8 mouse cellular contexts compared by ENCODE assay signal in the genomic region with DNA sequence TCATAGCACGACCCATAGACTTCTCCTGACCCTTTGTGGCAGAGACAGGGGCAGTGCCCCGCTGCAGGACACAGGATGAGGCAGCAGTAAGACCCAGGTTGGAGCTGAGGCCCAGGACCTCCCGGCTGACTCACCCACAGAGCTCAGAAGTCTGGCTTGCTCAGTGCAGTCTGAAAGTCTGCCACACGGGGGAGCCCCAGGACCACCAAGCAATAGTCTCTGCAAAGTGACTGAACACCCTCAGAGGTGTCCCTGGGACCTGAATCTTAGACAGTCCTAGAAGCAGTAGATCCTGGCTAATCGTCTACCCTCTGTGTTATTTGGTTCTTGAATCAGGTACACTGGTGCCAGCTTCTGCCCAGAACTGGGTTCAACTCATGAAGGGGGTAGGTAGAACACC. TPM values are rescaled to one million over a fixed set of nuclear protein-coding genes. Genes with fewer than 3 reads are reported as not detected.
DNase-seq lines count a peak whose midpoint lies in the region; ATAC-seq and TF ChIP-seq lines count a peak whose summit lies in the region.

No protein-coding gene starts in this region.

- H3K9ac ChIP-seq in ES-Bruce4 (ENCODE audit: low read depth, poor library complexity, severe bottlenecking) = no peak overlapping the region
- H3K9ac ChIP-seq in forebrain, embryonic 14.5 days (ENCODE audit: low read length) = no peak overlapping the region
- no peak overlapping the region for H3K9ac ChIP-seq in liver, postnatal 0 days (replicated peaks)

- no peaks in the 10 kb centered on the region for H3K27me3 ChIP-seq in ES-Bruce4 (ENCODE audit: control insufficient read depth, insufficient read depth, low read length, poor library complexity, severe bottlenecking)
- no peaks in the 10 kb centered on the region for H3K27me3 ChIP-seq in forebrain, embryonic 14.5 days (replicated peaks; ENCODE audit: control insufficient read depth, insufficient read depth, low read length)
- no peaks in the 10 kb centered on the region for H3K27me3 ChIP-seq in liver, postnatal 0 days (ENCODE audit: insufficient read depth, low read length)

- TF ChIP-seq EP300 in ES-Bruce4 (IDR thresholded peaks at IDR 0.05; ENCODE audit: insufficient read depth, low read depth, low read length) = no peak
- no peak for TF ChIP-seq EP300 in liver, postnatal 0 days (IDR thresholded peaks at IDR 0.05; ENCODE audit: low read depth)

- H3K4me3 ChIP-seq in ES-Bruce4 (ENCODE audit: low read depth, low read length) = no peak overlapping the region
- no peak overlapping the region for H3K4me3 ChIP-seq in forebrain, embryonic 14.5 days (ENCODE audit: low read depth, low read length)
- no peak overlapping the region for H3K4me3 ChIP-seq in liver, postnatal 0 days (ENCODE audit: low read depth, low read length)

- TF ChIP-seq POLR2A in ES-Bruce4 (IDR thresholded peaks at IDR 0.05; ENCODE audit: insufficient read depth, low read length) = no peak

- H3K9me3 ChIP-seq in ES-Bruce4 (replicated peaks; ENCODE audit: control insufficient read depth, insufficient read depth, low read length, poor library complexity, severe bottlenecking) = no peaks in the 10 kb centered on the region
- no peaks in the 10 kb centered on the region for H3K9me3 ChIP-seq in forebrain, embryonic 14.5 days (replicated peaks; ENCODE audit: control insufficient read depth, low read length)
- no peaks in the 10 kb centered on the region for H3K9me3 ChIP-seq in liver, postnatal 0 days (ENCODE audit: low read length)

- no peak overlapping the region for H3K27ac ChIP-seq in ES-Bruce4 (ENCODE audit: insufficient read depth, low read length)
- no peak overlapping the region for H3K27ac ChIP-seq in forebrain, embryonic 14.5 days (ENCODE audit: low read depth, low read length)
- no peak overlapping the region for H3K27ac ChIP-seq in liver, postnatal 0 days (ENCODE audit: low read depth)

- intact Hi-C loops in heart, postnatal 14 days (cut with DNase I) = loop anchor here (1.0 to 5.0 kb wide), 3 partner anchors 171 to 334 kb away; no protein-coding TSS in a partner anchor

- no peak overlapping the region for H3K4me2 ChIP-seq in forebrain, embryonic 14.5 days (ENCODE audit: low read length)
- H3K4me2 ChIP-seq in liver, postnatal 0 days (ENCODE audit: low read depth, low read length) = no peak overlapping the region

- peak; percentile 89 for TF ChIP-seq CTCF in ES-Bruce4 (IDR thresholded peaks at IDR 0.05; ENCODE audit: low read depth, low read length)
- peak; percentile 99 for TF ChIP-seq CTCF in liver, postnatal 0 days (IDR thresholded peaks at IDR 0.05; ENCODE audit: low read depth)

- no peaks in the 10 kb centered on the region for H3K36me3 ChIP-seq in ES-Bruce4 (ENCODE audit: control insufficient read depth, insufficient read depth, low read length, poor library complexity, severe bottlenecking)
- peaks cover 87% of the 10 kb centered on the region for H3K36me3 ChIP-seq in forebrain, embryonic 14.5 days (ENCODE audit: control insufficient read depth, insufficient read depth, low read length)
- peaks cover 5% of the 10 kb centered on the region for H3K36me3 ChIP-seq in liver, postnatal 0 days (replicated peaks; ENCODE audit: insufficient read depth, low read length)

- 9% methylated on average over 5 of the region's 5 CpGs for WGBS in forebrain, embryonic 14.5 days
- WGBS in large intestine, adult 2 months = 2% methylated on average over 5 of the region's 5 CpGs
- WGBS in liver, postnatal 0 days (ENCODE audit: insufficient replicate concordance) = 3% methylated on average over 5 of the region's 5 CpGs

- ATAC-seq in cerebellum, adult (ENCODE audit: insufficient number of reproducible peaks, low FRiP score, low TSS enrichment) = peak; percentile 52; the same call in 1 of the 2 replicates
- ATAC-seq in forebrain, embryonic 14.5 days = peak; percentile 83
- peak; percentile 75 for ATAC-seq in liver, postnatal 0 days
- peak; percentile 57 for ATAC-seq in neutrophil, adult 5-6 weeks (ENCODE audit: extremely low read depth, insufficient number of reproducible peaks, low FRiP score, poor library complexity, severe bottlenecking)

- peak; percentile 92 for DNase-seq in forebrain, embryonic 14.5 days (ENCODE audit: low spot score)
- DNase-seq in heart, postnatal 14 days = peak; percentile 94 to 97
- DNase-seq in large intestine, adult 2 months (ENCODE audit: low read depth, low spot score) = peak; percentile 66
- DNase-seq in liver, postnatal 0 days = peak; percentile 95
- peak; percentile 76 for DNase-seq in testis, postnatal 14 days (ENCODE audit: low spot score)

- H3K4me1 ChIP-seq in ES-Bruce4 (ENCODE audit: control insufficient read depth, insufficient read depth, low read length) = no peaks in the 10 kb centered on the region
- H3K4me1 ChIP-seq in forebrain, embryonic 14.5 days (ENCODE audit: control insufficient read depth, insufficient read depth, low read length) = no peaks in the 10 kb centered on the region
- H3K4me1 ChIP-seq in liver, postnatal 0 days (ENCODE audit: insufficient read depth) = peaks cover 12% of the 10 kb centered on the region

RNA-seq across cellular contexts. Expression of a gene that starts 8.1 kb away (rescaled TPM):
- 50.5 and 51.9 TPM in 2 replicates for polyA plus RNA-seq in ES-Bruce4 (2011; ENCODE audit: insufficient read depth, insufficient read length, low read depth, missing spikeins)
- 177 and 185 TPM in 2 replicates for polyA plus RNA-seq in forebrain, embryonic 14.5 days (2014; fragmentation: Nextera tagmentation; extraction: Ambion mirVana)
- total RNA-seq in heart, postnatal 14 days (2021) = 100 to 1,000 TPM; 162 to 167 TPM
- polyA plus RNA-seq in large intestine, adult 2 months (2012; rRNA removed) = 56.1 and 82.9 TPM in 2 replicates
- 56.9 and 60.3 TPM in 2 replicates for polyA plus RNA-seq in liver, postnatal 0 days (2015; fragmentation: Nextera tagmentation; extraction: Ambion mirVana)
- total RNA-seq in neutrophil, adult 5-6 weeks (2017) = 37.7 and 39.2 TPM in 2 replicates

RNA-seq across cellular contexts. Expression of a gene that starts 8.7 kb away (rescaled TPM):
- 21.6 and 23.0 TPM in 2 replicates for polyA plus RNA-seq in ES-Bruce4 (2011; ENCODE audit: insufficient read depth, insufficient read length, low read depth, missing spikeins)
- polyA plus RNA-seq in forebrain, embryonic 14.5 days (2014; fragmentation: Nextera tagmentation; extraction: Ambion mirVana) = 10.2 and 12.4 TPM in 2 replicates
- 10 to 100 TPM; 26.1 to 27.9 TPM for total RNA-seq in heart, postnatal 14 days (2021)
- polyA plus RNA-seq in large intestine, adult 2 months (2012; rRNA removed) = 5.3 and 5.4 TPM in 2 replicates
- 2.8 TPM in 2 replicates for polyA plus RNA-seq in liver, postnatal 0 days (2015; fragmentation: Nextera tagmentation; extraction: Ambion mirVana)
- 44.2 and 44.3 TPM in 2 replicates for total RNA-seq in neutrophil, adult 5-6 weeks (2017)

RNA-seq across cellular contexts. Expression of a gene that starts 32.5 kb away (rescaled TPM):
- polyA plus RNA-seq in ES-Bruce4 (2011; ENCODE audit: insufficient read depth, insufficient read length, low read depth, missing spikeins) = 32.4 and 38.3 TPM in 2 replicates
- 2.2 and 3.3 TPM in 2 replicates for polyA plus RNA-seq in forebrain, embryonic 14.5 days (2014; fragmentation: Nextera tagmentation; extraction: Ambion mirVana)
- total RNA-seq in heart, postnatal 14 days (2021) = under 1 TPM in 1 of 2 experiments, not detected in 1; 0.68 TPM
- 3.4 and 4.2 TPM in 2 replicates for polyA plus RNA-seq in large intestine, adult 2 months (2012; rRNA removed)
- 6.9 and 7.1 TPM in 2 replicates for polyA plus RNA-seq in liver, postnatal 0 days (2015; fragmentation: Nextera tagmentation; extraction: Ambion mirVana)
- total RNA-seq in neutrophil, adult 5-6 weeks (2017) = not detected in 2 replicates

RNA-seq across cellular contexts. Expression of a gene that starts 46.8 kb away (rescaled TPM):
- polyA plus RNA-seq in ES-Bruce4 (2011; ENCODE audit: insufficient read depth, insufficient read length, low read depth, missing spikeins) = 1.5 and 3.4 TPM in 2 replicates
- 4.3 and 6.0 TPM in 2 replicates for polyA plus RNA-seq in forebrain, embryonic 14.5 days (2014; fragmentation: Nextera tagmentation; extraction: Ambion mirVana)
- total RNA-seq in heart, postnatal 14 days (2021) = 10 to 100 TPM; 15.5 to 19.6 TPM
- polyA plus RNA-seq in large intestine, adult 2 months (2012; rRNA removed) = 9.6 and 21.6 TPM in 2 replicates
- 12.4 and 17.8 TPM in 2 replicates for polyA plus RNA-seq in liver, postnatal 0 days (2015; fragmentation: Nextera tagmentation; extraction: Ambion mirVana)
- 3.5 and 3.7 TPM in 2 replicates for total RNA-seq in neutrophil, adult 5-6 weeks (2017)
